Comparison of ENCODE assay signal across 32 mouse cellular contexts in the genomic region with DNA sequence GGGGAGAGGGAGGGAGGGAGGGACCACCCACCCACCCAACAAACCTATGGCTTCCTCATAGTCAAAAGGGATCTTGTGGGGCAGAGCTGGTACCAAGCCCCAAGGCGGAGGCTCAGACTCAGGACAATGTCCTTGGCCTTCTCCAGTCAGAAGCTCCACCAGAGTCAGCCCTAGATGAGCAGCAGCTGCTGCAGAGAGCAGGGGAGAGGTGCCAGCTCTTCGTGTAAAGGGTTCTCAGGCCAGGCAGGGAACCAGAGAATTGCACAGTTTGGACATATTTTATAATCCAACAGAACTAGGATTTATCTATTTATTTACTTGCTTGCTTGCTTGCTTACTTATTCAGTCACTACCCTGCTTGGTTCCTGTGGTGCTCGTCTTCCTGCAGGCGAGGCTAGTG. TPM values are rescaled to one million over a fixed set of nuclear protein-coding genes. Genes with fewer than 3 reads are reported as not detected.
DNase-seq lines count a peak whose midpoint lies in the region; ATAC-seq lines count a peak whose summit lies in the region.
"Had no signal": no experiment of that assay in that cellular context is flagged by ENCODE, and none has a peak within 500 bp of the region (broad histone marks: within the 10 kb centered on the region; RNA-seq: fewer than 3 reads in every experiment).

No protein-coding gene starts in this region.

- H3K9me3 ChIP-seq in hindbrain, embryonic 12.5 days (replicated peaks) = no peaks in the 10 kb centered on the region
- H3K9me3 ChIP-seq in hindbrain, embryonic 10.5 days = no peaks in the 10 kb centered on the region
- H3K9me3 ChIP-seq in neural tube, embryonic 13.5 days = no peaks in the 10 kb centered on the region
- H3K9me3 ChIP-seq: embryonic facial prominence, embryonic 10.5 days; embryonic facial prominence, embryonic 15.5 days; forebrain, embryonic 12.5 days; G1E; hindbrain, embryonic 15.5 days; kidney, embryonic 15.5 days had no signal

- no peak overlapping the region for H3K4me3 ChIP-seq in hindbrain, embryonic 12.5 days
- H3K4me3 ChIP-seq in hindbrain, embryonic 10.5 days = no peak overlapping the region
- no peak overlapping the region for H3K4me3 ChIP-seq in neural tube, embryonic 13.5 days
- H3K4me3 ChIP-seq: embryonic facial prominence, embryonic 10.5 days; embryonic facial prominence, embryonic 15.5 days; forebrain, embryonic 12.5 days; hindbrain, embryonic 15.5 days; kidney, embryonic 15.5 days; myocyte had no signal

- no peak overlapping the region for H3K27ac ChIP-seq in hindbrain, embryonic 12.5 days
- no peak overlapping the region for H3K27ac ChIP-seq in hindbrain, embryonic 10.5 days
- H3K27ac ChIP-seq in neural tube, embryonic 13.5 days (replicated peaks) = no peak overlapping the region
- H3K27ac ChIP-seq: embryonic facial prominence, embryonic 10.5 days; embryonic facial prominence, embryonic 15.5 days; forebrain, embryonic 12.5 days; hindbrain, embryonic 15.5 days; kidney, embryonic 15.5 days; liver, embryonic 14.5 days; macrophage; stomach, postnatal 0 days had no signal

- WGBS in hindbrain, embryonic 12.5 days = 69% methylated on average over 4 of the region's 4 CpGs
- WGBS in hindbrain, embryonic 10.5 days = 80% methylated on average over 4 of the region's 4 CpGs
- WGBS in neural tube, embryonic 13.5 days = 66% methylated on average over 4 of the region's 4 CpGs

- H3K4me1 ChIP-seq in hindbrain, embryonic 12.5 days = peaks cover 36% of the 10 kb centered on the region
- H3K4me1 ChIP-seq in hindbrain, embryonic 10.5 days (replicated peaks) = peaks cover 45% of the 10 kb centered on the region
- peaks cover 46% of the 10 kb centered on the region for H3K4me1 ChIP-seq in neural tube, embryonic 13.5 days (replicated peaks)

- no peaks in the 10 kb centered on the region for H3K36me3 ChIP-seq in hindbrain, embryonic 12.5 days
- no peaks in the 10 kb centered on the region for H3K36me3 ChIP-seq in hindbrain, embryonic 10.5 days
- H3K36me3 ChIP-seq in neural tube, embryonic 13.5 days = peaks cover 3% of the 10 kb centered on the region; the same call in 1 of the 2 replicates
- H3K36me3 ChIP-seq: embryonic facial prominence, embryonic 15.5 days; forebrain, embryonic 12.5 days; G1E; hindbrain, embryonic 15.5 days; kidney, embryonic 15.5 days had no signal

- no peak overlapping the region for H3K4me2 ChIP-seq in hindbrain, embryonic 12.5 days (replicated peaks)
- no peak overlapping the region for H3K4me2 ChIP-seq in neural tube, embryonic 13.5 days
- H3K4me2 ChIP-seq: embryonic facial prominence, embryonic 15.5 days; forebrain, embryonic 12.5 days; hindbrain, embryonic 15.5 days; kidney, embryonic 15.5 days had no signal

- peak overlapping the region; percentile 15; the same call in 1 of the 2 replicates for H3K9ac ChIP-seq in hindbrain, embryonic 12.5 days
- peak overlapping the region; percentile 50; the same call in 1 of the 2 replicates for H3K9ac ChIP-seq in neural tube, embryonic 13.5 days
- H3K9ac ChIP-seq: embryonic facial prominence, embryonic 15.5 days; forebrain, embryonic 12.5 days; hindbrain, embryonic 15.5 days; kidney, embryonic 15.5 days; liver, embryonic 14.5 days had no signal

- DNase-seq in adrenal gland, adult 2 months = peak; percentile 56
- no peak for DNase-seq in adrenal gland, adult 8-10 months
- DNase-seq in hindbrain, embryonic 10.5 days (ENCODE audit: low spot score) = no peak
- no peak for DNase-seq in neural tube, embryonic 10.5 days (ENCODE audit: extremely low spot score, low spot score)
- no peak for DNase-seq in right cerebral cortex, adult 2 months (ENCODE audit: low spot score in 2 of 2)
- DNase-seq: cerebellum, adult 2 months; cerebellum, postnatal 14 days; heart, postnatal 14 days; kidney, adult 18-20 months; kidney, postnatal 25 days; liver; lung, adult 2 months; lung, postnatal 10 days; right cerebral cortex, postnatal 4 days; thymus, adult 18-20 months; thymus, postnatal 25 days had no signal

- H3K27me3 ChIP-seq in hindbrain, embryonic 12.5 days = peaks cover 11% of the 10 kb centered on the region
- H3K27me3 ChIP-seq in hindbrain, embryonic 10.5 days (ENCODE audit: insufficient read depth, poor library complexity, severe bottlenecking) = peaks cover 47% of the 10 kb centered on the region
- H3K27me3 ChIP-seq in neural tube, embryonic 13.5 days = peaks cover 10% of the 10 kb centered on the region; the same call in 1 of the 2 replicates
- H3K27me3 ChIP-seq: hindbrain, embryonic 15.5 days had no signal

- no peak for ATAC-seq in hindbrain, embryonic 12.5 days (ENCODE audit: low FRiP score)
- no peak for ATAC-seq in neural tube, embryonic 13.5 days (ENCODE audit: low read depth)

RNA-seq across cellular contexts. Expression of a gene that starts 1.5 kb away (rescaled TPM):
- not detected for total RNA-seq in adrenal gland, adult 2 months (2021)
- not detected in 2 replicates for polyA plus RNA-seq in adrenal gland, adult 2 months (2012; rRNA removed)
- not detected for total RNA-seq in adrenal gland, adult 8-10 months (2022)
- 1.6 and 2.0 TPM in 2 replicates for polyA plus RNA-seq in hindbrain, embryonic 12.5 days (2016; fragmentation: Nextera tagmentation; extraction: Ambion mirVana)
- polyA plus RNA-seq in hindbrain, embryonic 10.5 days (2016; fragmentation: Nextera tagmentation; extraction: Ambion mirVana) = 1.3 and 1.7 TPM in 2 replicates
- polyA plus RNA-seq in neural tube, embryonic 13.5 days (2015; fragmentation: Nextera tagmentation; extraction: Ambion mirVana) = 3.2 and 4.0 TPM in 2 replicates
- total RNA-seq: G1E; gastrocnemius, adult 18-20 months; gastrocnemius, postnatal 4 days; heart, adult 8-10 months; heart, postnatal 14 days; megakaryocyte-erythroid progenitor cell, adult 5-6 weeks had no signal
- polyA plus RNA-seq: G1E; kidney, embryonic 15.5 days; macrophage; myocyte; stomach, postnatal 0 days had no signal

RNA-seq across cellular contexts. Expression of a gene that starts 17.7 kb away (rescaled TPM):
- total RNA-seq in adrenal gland, adult 2 months (2021) = 10 to 100 TPM; 18.7 to 26.5 TPM
- polyA plus RNA-seq in adrenal gland, adult 2 months (2012; rRNA removed) = 70.6 and 74.0 TPM in 2 replicates
- 10 to 100 TPM; 22.6 to 31.1 (median 28.5) TPM for total RNA-seq in adrenal gland, adult 8-10 months (2022)
- 52.1 and 55.9 TPM in 2 replicates for polyA plus RNA-seq in hindbrain, embryonic 12.5 days (2016; fragmentation: Nextera tagmentation; extraction: Ambion mirVana)
- 56.9 and 61.6 TPM in 2 replicates for polyA plus RNA-seq in hindbrain, embryonic 10.5 days (2016; fragmentation: Nextera tagmentation; extraction: Ambion mirVana)
- polyA plus RNA-seq in neural tube, embryonic 13.5 days (2015; fragmentation: Nextera tagmentation; extraction: Ambion mirVana) = 53.2 and 55.8 TPM in 2 replicates

RNA-seq across cellular contexts. Expression of a gene that starts 18.5 kb away (rescaled TPM):
- 10 to 100 TPM; 11.3 to 19.1 TPM for total RNA-seq in adrenal gland, adult 2 months (2021)
- 47.0 and 50.8 TPM in 2 replicates for polyA plus RNA-seq in adrenal gland, adult 2 months (2012; rRNA removed)
- total RNA-seq in adrenal gland, adult 8-10 months (2022) = 10 to 100 TPM; 12.4 to 23.9 (median 18.0) TPM
- polyA plus RNA-seq in hindbrain, embryonic 12.5 days (2016; fragmentation: Nextera tagmentation; extraction: Ambion mirVana) = 33.5 and 34.8 TPM in 2 replicates
- polyA plus RNA-seq in hindbrain, embryonic 10.5 days (2016; fragmentation: Nextera tagmentation; extraction: Ambion mirVana) = 27.6 and 39.1 TPM in 2 replicates
- 42.5 and 51.4 TPM in 2 replicates for polyA plus RNA-seq in neural tube, embryonic 13.5 days (2015; fragmentation: Nextera tagmentation; extraction: Ambion mirVana)

RNA-seq across cellular contexts. Expression of a gene that starts 26.4 kb away (rescaled TPM):
- total RNA-seq in adrenal gland, adult 2 months (2021) = 10 to 100 TPM; 69.7 to 74.7 TPM
- polyA plus RNA-seq in adrenal gland, adult 2 months (2012; rRNA removed) = 131 and 132 TPM in 2 replicates
- 100 to 1,000 TPM in 1 of 4 experiments, 10 to 100 TPM in 3; 80.8 to 110 (median 92.1) TPM for total RNA-seq in adrenal gland, adult 8-10 months (2022)
- polyA plus RNA-seq in hindbrain, embryonic 12.5 days (2016; fragmentation: Nextera tagmentation; extraction: Ambion mirVana) = 99.0 and 101 TPM in 2 replicates
- 121 and 125 TPM in 2 replicates for polyA plus RNA-seq in hindbrain, embryonic 10.5 days (2016; fragmentation: Nextera tagmentation; extraction: Ambion mirVana)
- 72.2 and 74.6 TPM in 2 replicates for polyA plus RNA-seq in neural tube, embryonic 13.5 days (2015; fragmentation: Nextera tagmentation; extraction: Ambion mirVana)

RNA-seq across cellular contexts. Expression of a gene that starts 35.4 kb away (rescaled TPM):
- 10 to 100 TPM in 1 of 2 experiments, 1 to 10 TPM in 1; 7.5 to 13.9 TPM for total RNA-seq in adrenal gland, adult 2 months (2021)
- polyA plus RNA-seq in adrenal gland, adult 2 months (2012; rRNA removed) = 45.7 and 48.2 TPM in 2 replicates
- total RNA-seq in adrenal gland, adult 8-10 months (2022) = 10 to 100 TPM; 10.8 to 22.2 (median 18.7) TPM
- polyA plus RNA-seq in hindbrain, embryonic 12.5 days (2016; fragmentation: Nextera tagmentation; extraction: Ambion mirVana) = 19.5 and 20.1 TPM in 2 replicates
- 25.9 and 29.5 TPM in 2 replicates for polyA plus RNA-seq in hindbrain, embryonic 10.5 days (2016; fragmentation: Nextera tagmentation; extraction: Ambion mirVana)
- 14.3 and 14.7 TPM in 2 replicates for polyA plus RNA-seq in neural tube, embryonic 13.5 days (2015; fragmentation: Nextera tagmentation; extraction: Ambion mirVana)
